Mouse (Mus musculus) liver, embryonic 14.5 days (tissue): ENCODE data around the gene Zfp689. TPM values are rescaled to one million over a fixed set of nuclear protein-coding genes. Genes with fewer than 3 reads are reported as not detected.
A peak's percentile ranks its signal among the peaks of the same experiment; 100 is the strongest.
"Not testable (repeated sequence)": the region's sequence is repeated elsewhere in the genome, so short reads cannot be mapped to it uniquely, and the experiment has no call there.

Experiments used
- ATAC-seq: fragments of 200-750 bp; cut with Nextera tagmentation; 2 replicates; pipeline ENCODE4 v1.8.0; 2017; ENCODE audit warnings: moderate number of reproducible peaks, mild to moderate bottlenecking, moderate library complexity; ENCODE audit not compliant: insufficient read depth
- DNase-seq, 3 experiments: peaks; one replicate each; pipeline ENCODE4 v3.0.0-alpha.2; 2012 to 2013; ENCODE audit warnings: low read depth in 3 of 3, low spot score in 3 of 3
- H3K27ac ChIP-seq: fragments of 300-500 bp; sonication (generic); 2 replicates; pipeline ENCODE4 v1.5.1; 2014; ENCODE audit warnings: moderate library complexity, mild to moderate bottlenecking, control low read depth, inconsistent platforms
- H3K27me3 ChIP-seq: fragments of 300-500 bp; sonication (generic); 2 replicates; pipeline ENCODE4 v1.6.1; 2014; ENCODE audit warnings: mild to moderate bottlenecking, low read length, moderate library complexity; ENCODE audit not compliant: control insufficient read depth, insufficient read depth
- H3K36me3 ChIP-seq: fragments of 300-500 bp; sonication (generic); replicated peaks from 2 replicates; pipeline ENCODE4 v1.6.1; 2014; ENCODE audit warnings: low read depth; ENCODE audit not compliant: control insufficient read depth, insufficient read depth
- H3K4me1 ChIP-seq, 2 experiments: fragments of 200-500 bp in 1 of 2; fragments of 300-500 bp in 1 of 2; sonication (generic) in 1 of 2; replicated peaks; 2 replicates each; pipeline ENCODE4 v1.6.1; 2012 to 2014; ENCODE audit warnings: antibody characterized with exemption in 1 of 2, inconsistent platforms in 1 of 2, low read length in 1 of 2; ENCODE audit not compliant: control insufficient read depth in 2 of 2, insufficient read depth in 2 of 2
- H3K4me2 ChIP-seq: fragments of 300-500 bp; sonication (generic); 2 replicates; pipeline ENCODE4 v1.6.1; 2014; ENCODE audit warnings: low read depth, mild to moderate bottlenecking, control low read depth, moderate library complexity
- H3K4me3 ChIP-seq, 2 experiments: fragments of 200-500 bp in 1 of 2; fragments of 300-500 bp in 1 of 2; sonication (generic) in 1 of 2; 2 replicates each; pipeline ENCODE4 v1.5.1; 2012 to 2014; ENCODE audit warnings: low read depth in 2 of 2, low read length in 2 of 2, mild to moderate bottlenecking in 2 of 2, control low read depth in 1 of 2, inconsistent platforms in 1 of 2, moderate library complexity in 1 of 2; ENCODE audit not compliant: insufficient read depth in 1 of 2
- H3K9ac ChIP-seq: fragments of 300-500 bp; sonication (generic); replicated peaks from 2 replicates; pipeline ENCODE4 v1.6.1; 2014; ENCODE audit warnings: mild to moderate bottlenecking, control low read depth, moderate library complexity
- H3K9me3 ChIP-seq: fragments of 300-500 bp; sonication (generic); 2 replicates; pipeline ENCODE4 v1.6.1; 2016; ENCODE audit warnings: low read length, mixed read lengths; ENCODE audit not compliant: control insufficient read depth
- CTCF ChIP-seq: IDR thresholded peaks from 2 replicates; pipeline ENCODE4 v1.5.1; 2016; ENCODE audit warnings: antibody characterized with exemption, low read depth, control low read depth
- EP300 ChIP-seq: IDR thresholded peaks from 2 replicates; pipeline ENCODE4 v1.6.1; 2016; ENCODE audit warnings: antibody characterized with exemption, low read depth
- WGBS: fragments of 180-500 bp; shearing (Covaris S2); extraction: QIAGEN DNeasy Blood & Tissue Kit; methylation state at CpG from one replicate; pipeline ENCODE4 v1.1.7; 2014; ENCODE audit not compliant: insufficient replicate concordance; 5-methylcytosine and 5-hydroxymethylcytosine counted together
- polyA plus RNA-seq, 2 experiments: library from polyadenylated mRNA; depleted of rRNA in 1 of 2; stranded (reverse) in 1 of 2; unstranded in 1 of 2; fragments of >200 nt; fragmentation: Nextera tagmentation in 1 of 2; extraction: Ambion mirVana in 1 of 2; gene quantifications; 2 replicates each; pipeline versions ENCODE4 v1.2.1 to v1.2.3; 2012 to 2014

Zfp689 gene
- polyA plus RNA-seq, 2 experiments: 1.3 to 1.8 TPM

DNA sequence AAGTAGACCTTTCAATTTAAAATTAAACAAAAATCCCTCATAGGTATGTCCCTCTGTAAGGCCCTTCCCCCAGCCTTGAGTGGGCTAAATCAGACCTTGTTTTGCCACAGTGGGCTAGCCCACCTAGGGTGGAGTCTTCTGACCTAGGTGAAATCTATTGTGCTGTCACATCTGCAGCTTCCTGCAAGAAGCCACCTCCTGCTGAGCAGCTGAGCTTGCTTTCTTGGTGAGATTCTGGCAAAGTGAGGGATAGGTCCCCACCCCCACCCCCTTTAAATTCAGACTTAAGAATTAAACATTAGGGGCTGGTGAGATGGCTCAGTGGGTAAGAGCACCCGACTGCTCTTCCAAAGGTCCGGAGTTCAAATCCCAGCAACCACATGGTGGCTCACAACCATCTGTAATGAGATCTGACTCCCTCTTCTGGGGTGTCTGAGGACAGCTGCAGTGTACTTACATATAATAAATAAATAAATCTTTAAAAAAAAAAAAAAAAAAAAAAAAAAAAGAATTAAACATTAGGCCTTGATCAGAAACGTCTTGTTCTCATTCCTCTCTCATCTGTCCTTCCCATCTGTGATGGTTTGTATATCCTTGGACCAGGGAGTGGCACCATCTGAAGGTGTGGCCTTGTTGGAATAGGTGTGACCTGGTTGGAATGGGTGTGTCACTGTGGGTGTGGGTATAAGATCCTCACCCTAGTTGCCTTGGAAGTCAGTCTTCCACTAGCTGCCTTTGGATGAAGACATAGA, 9.6 kb upstream of the Zfp689 start:
- not testable (repeated sequence) for H3K4me3 ChIP-seq, H3K27me3 ChIP-seq, H3K4me2 ChIP-seq, H3K36me3 ChIP-seq, H3K9ac ChIP-seq, DNase-seq, H3K4me1 ChIP-seq, H3K27ac ChIP-seq, H3K9me3 ChIP-seq
- 77% methylated on average over 3 of the region's 3 CpGs for WGBS
- ATAC-seq: 0 out of 2 replicates have a peak, but pooled peaks have one; percentile 5

DNA sequence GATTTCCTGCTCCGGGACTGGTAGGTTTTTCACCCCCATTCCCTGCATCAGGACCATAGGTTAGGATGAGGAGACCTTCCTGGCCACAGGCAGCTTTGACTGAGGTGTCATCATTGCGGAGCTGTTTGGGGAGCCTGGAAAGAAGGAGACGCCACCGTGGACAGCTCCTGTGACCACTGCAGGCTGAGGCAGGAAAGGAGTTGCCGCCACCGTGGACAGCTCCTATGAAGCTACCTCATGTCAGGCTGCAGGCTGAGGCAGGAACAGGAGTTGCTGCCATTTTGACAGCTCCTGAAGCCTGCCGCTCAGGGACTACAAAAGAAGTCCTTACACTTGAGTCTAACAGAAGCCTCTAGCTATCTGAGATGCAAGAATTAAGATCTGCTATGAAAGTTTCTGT, 5.9 kb upstream of the Zfp689 start:
- 80% methylated on average over 7 of the region's 7 CpGs for WGBS
- Histone ChIP-seq H3K4me3 (no peak overlapping the region), H3K36me3 (peaks cover 7% of the 10 kb centered on the region), H3K9me3 (peaks cover 5% of the 10 kb centered on the region; the same call in 1 of the 2 replicates), H3K4me1 (peaks cover 14% of the 10 kb centered on the region in 2 experiments), H3K4me2 (no peak overlapping the region), H3K27ac (no peak overlapping the region), H3K27me3 (no peaks in the 10 kb centered on the region), H3K9ac (no peak overlapping the region)
- ATAC-seq (no peak), DNase-seq (no peak)
- TF ChIP-seq EP300: no peak
- no peak for TF ChIP-seq CTCF

DNA sequence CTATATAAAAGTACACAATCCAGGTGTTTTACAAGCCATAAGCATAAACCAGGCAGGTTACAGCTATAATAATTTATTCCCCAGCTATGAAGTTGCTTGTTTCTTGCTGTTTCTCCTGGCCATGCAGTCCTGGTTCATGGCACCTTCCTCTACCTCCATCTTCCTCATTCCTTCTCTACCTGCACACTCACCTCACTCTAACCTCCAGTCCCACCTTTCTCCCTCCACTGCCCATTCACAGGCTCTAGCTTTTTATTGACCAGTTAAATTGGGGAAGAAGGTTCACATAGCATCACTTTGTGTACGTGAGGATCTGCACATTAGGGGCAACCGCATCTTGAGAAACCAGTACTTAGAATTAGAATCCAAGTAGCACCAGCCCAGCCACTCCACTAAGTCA, 4.1 kb upstream of the Zfp689 start:
- H3K4me2 ChIP-seq: no peak overlapping the region
- peaks cover 5% of the 10 kb centered on the region; the same call in 1 of the 2 replicates for H3K9me3 ChIP-seq
- H3K36me3 ChIP-seq: peaks cover 3% of the 10 kb centered on the region
- H3K27ac ChIP-seq: no peak overlapping the region
- DNase-seq (no peak), ATAC-seq (no peak)
- no peak overlapping the region for H3K4me3 ChIP-seq
- 87% methylated on average over 2 of the region's 2 CpGs for WGBS
- H3K27me3 ChIP-seq: no peaks in the 10 kb centered on the region
- peaks cover 10 to 11% of the 10 kb centered on the region in 2 experiments for H3K4me1 ChIP-seq
- H3K9ac ChIP-seq: no peak overlapping the region
- TF ChIP-seq CTCF (no peak), EP300 (no peak)

DNA sequence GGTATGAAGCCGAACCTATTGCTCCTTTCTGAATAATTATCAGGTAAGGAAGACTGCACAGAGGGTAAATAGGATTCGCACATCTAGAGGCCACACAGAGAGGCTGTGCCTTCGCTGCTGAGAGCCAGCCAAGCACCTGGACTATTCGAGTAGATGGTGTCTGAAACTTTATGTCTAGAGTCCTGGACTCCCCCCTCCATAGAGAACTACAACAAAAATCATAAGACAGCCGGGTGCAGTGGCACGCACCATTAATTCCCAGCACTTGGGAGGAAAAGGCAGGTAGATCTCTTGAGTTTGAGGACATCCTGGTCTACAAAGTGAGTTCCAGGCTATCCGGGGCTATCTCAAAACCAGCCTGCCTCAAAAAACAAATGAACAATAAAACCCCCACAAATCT, 1.0 kb upstream of the Zfp689 start:
- Histone ChIP-seq H3K4me3 (peak overlapping the region; percentile 79 to 82; a peak in 3 of 4 replicates), H3K27ac (peak overlapping the region; percentile 73), H3K9me3 (no peaks in the 10 kb centered on the region), H3K27me3 (no peaks in the 10 kb centered on the region), H3K4me2 (peak overlapping the region; percentile 71), H3K4me1 (peaks cover 14 to 16% of the 10 kb centered on the region in 2 experiments), H3K9ac (peak overlapping the region; percentile 97), H3K36me3 (no peaks in the 10 kb centered on the region; the same call in none of the 2 replicates)
- 72% methylated on average over 7 of the region's 7 CpGs for WGBS
- TF ChIP-seq EP300 (no peak), CTCF (no peak)
- DNase-seq (no peak), ATAC-seq (no peak)

DNA sequence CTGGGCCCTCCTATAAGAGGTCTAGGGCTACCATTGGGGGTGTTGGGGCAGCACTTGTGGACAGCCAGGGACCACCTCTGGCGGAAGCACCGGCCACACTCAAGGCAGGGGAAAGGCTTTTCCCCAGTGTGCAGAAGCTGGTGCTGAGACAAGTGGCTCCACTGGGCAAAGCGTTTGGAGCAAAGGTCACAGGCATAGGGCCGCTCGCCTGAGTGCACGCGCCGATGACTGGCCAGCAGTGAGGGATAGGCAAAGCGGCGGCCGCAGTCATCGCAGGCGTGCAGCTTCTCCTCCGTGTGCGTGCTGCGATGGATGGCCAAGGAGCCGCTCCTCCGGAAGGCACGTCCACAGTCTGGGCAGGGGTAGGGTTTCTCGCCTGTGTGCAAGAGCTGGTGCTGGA, 5.0 kb downstream of the Zfp689 start:
- 92% methylated on average over 20 of the region's 20 CpGs for WGBS
- H3K9ac ChIP-seq: no peak overlapping the region
- H3K9me3 ChIP-seq: no peaks in the 10 kb centered on the region
- H3K27ac ChIP-seq: no peak overlapping the region
- H3K36me3 ChIP-seq: peaks cover 9% of the 10 kb centered on the region
- DNase-seq (no peak), ATAC-seq (no peak)
- no peak overlapping the region for H3K4me2 ChIP-seq
- no peak for TF ChIP-seq CTCF
- TF ChIP-seq EP300: no peak
- no peaks in the 10 kb centered on the region for H3K27me3 ChIP-seq
- H3K4me1 ChIP-seq: peaks cover 4 to 7% of the 10 kb centered on the region in 2 experiments; a peak in 3 of 4 replicates
- H3K4me3 ChIP-seq: no peak overlapping the region
